Mouse (Mus musculus) MEL (cell line): ENCODE data around the gene Tpx2. TPM values are rescaled to one million over a fixed set of nuclear protein-coding genes. Genes with fewer than 3 reads are reported as not detected.

Experiments
- DNase-seq: peaks from one replicate; pipeline ENCODE4 v3.0.0; 2011; ENCODE audit warnings: low read depth, low spot score
- H3K27ac ChIP-seq: 2 replicates; pipeline ENCODE4 v1.5.1; 2012; ENCODE audit warnings: low read depth, mild to moderate bottlenecking, control low read depth, low read length, moderate library complexity; ENCODE audit not compliant: control insufficient read depth
- H3K27me3 ChIP-seq, 2 experiments: fragments of 150-350 bp in 1 of 2; sonication (generic) in 1 of 2; 2 replicates each; pipeline ENCODE4 v1.6.1; 2012; ENCODE audit warnings: low read length in 2 of 2, mild to moderate bottlenecking in 2 of 2, improper control_type of control experiment in 1 of 2, moderate library complexity in 1 of 2; ENCODE audit not compliant: insufficient read depth in 2 of 2, control insufficient read depth in 1 of 2
- H3K36me3 ChIP-seq, 2 experiments: 2 replicates each; pipeline ENCODE4 v1.6.1; 2012 to 2014; ENCODE audit warnings: low read length in 2 of 2, improper control_type of control experiment in 1 of 2, inconsistent platforms in 1 of 2, mild to moderate bottlenecking in 1 of 2; ENCODE audit not compliant: insufficient read depth in 2 of 2, control insufficient read depth in 1 of 2
- H3K4me1 ChIP-seq, 2 experiments: fragments of 150-350 bp in 1 of 2; sonication (generic) in 1 of 2; 2 replicates each; pipeline ENCODE4 v1.6.1; 2012; ENCODE audit warnings: low read length in 2 of 2, improper control_type of control experiment in 1 of 2, mild to moderate bottlenecking in 1 of 2; ENCODE audit not compliant: insufficient read depth in 2 of 2, control insufficient read depth in 1 of 2
- H3K4me3 ChIP-seq, 2 experiments: fragments of 150-350 bp in 1 of 2; sonication (generic) in 1 of 2; 2 replicates each; pipeline ENCODE4 v1.5.1; 2012; ENCODE audit warnings: low read depth in 2 of 2, low read length in 2 of 2, mild to moderate bottlenecking in 2 of 2, moderate library complexity in 2 of 2, control low read depth in 1 of 2, improper control_type of control experiment in 1 of 2; ENCODE audit not compliant: control insufficient read depth in 1 of 2, insufficient read depth in 1 of 2
- H3K79me2 ChIP-seq: 2 replicates; pipeline ENCODE4 v1.6.1; 2012; ENCODE audit warnings: mild to moderate bottlenecking, low read length, moderate library complexity; ENCODE audit not compliant: control insufficient read depth, poor library complexity, insufficient read depth
- H3K9ac ChIP-seq: 2 replicates; pipeline ENCODE4 v1.6.1; 2012; ENCODE audit warnings: low read depth, mild to moderate bottlenecking, control low read depth, low read length, moderate library complexity; ENCODE audit not compliant: control insufficient read depth, poor library complexity, severe bottlenecking
- H3K9me3 ChIP-seq: fragments of 150-350 bp; sonication (generic); replicated peaks from 2 replicates; pipeline ENCODE4 v1.6.1; 2012; ENCODE audit warnings: mild to moderate bottlenecking, low read length, improper control_type of control experiment, moderate library complexity; ENCODE audit not compliant: insufficient read depth
- CTCF ChIP-seq, 3 experiments: IDR thresholded peaks in 2 of 3; conservative IDR thresholded peaks in 1 of 3; 2 replicates each; pipeline ENCODE4 v1.5.1; 2011 to 2012; ENCODE audit warnings: low read length in 3 of 3, low read depth in 2 of 3, mild to moderate bottlenecking in 2 of 3, improper control_type of control experiment in 1 of 3, inconsistent platforms in 1 of 3, mixed read lengths in 1 of 3, moderate library complexity in 1 of 3; ENCODE audit not compliant: control insufficient read depth in 1 of 3, insufficient read depth in 1 of 3, poor library complexity in 1 of 3, severe bottlenecking in 1 of 3
- ELF1 ChIP-seq: IDR thresholded peaks from 2 replicates; pipeline ENCODE4 v1.6.1; 2014; ENCODE audit warnings: low read depth, mild to moderate bottlenecking, inconsistent platforms, low read length, improper control_type of control experiment, moderate library complexity
- EP300 ChIP-seq, 2 experiments: IDR thresholded peaks; 2 replicates each; pipeline ENCODE4 v1.6.1; 2011; ENCODE audit warnings: improper control_type of control experiment in 2 of 2, low read length in 2 of 2, low read depth in 1 of 2, mild to moderate bottlenecking in 1 of 2
- ETS1 ChIP-seq: IDR thresholded peaks from 2 replicates; pipeline ENCODE4 v1.6.1; 2012; ENCODE audit warnings: low read depth, mild to moderate bottlenecking, inconsistent platforms, low read length, improper control_type of control experiment, moderate library complexity
- GABPA ChIP-seq: IDR thresholded peaks from 2 replicates; pipeline ENCODE4 v1.6.1; 2012; ENCODE audit warnings: low read depth, mild to moderate bottlenecking, inconsistent platforms, low read length, improper control_type of control experiment, moderate library complexity
- GATA1 ChIP-seq: IDR thresholded peaks from 2 replicates; pipeline ENCODE4 v1.6.1; 2011; ENCODE audit warnings: low read depth, low read length, improper control_type of control experiment
- HCFC1 ChIP-seq: IDR thresholded peaks from 2 replicates; pipeline ENCODE4 v1.6.1; 2012; ENCODE audit warnings: low read depth, mild to moderate bottlenecking, inconsistent platforms, low read length, improper control_type of control experiment, moderate library complexity
- JUND ChIP-seq: IDR thresholded peaks from 2 replicates; pipeline ENCODE4 v1.6.1; 2011; ENCODE audit warnings: low read depth, mild to moderate bottlenecking, improper control_type of control experiment, low read length
- MAFK ChIP-seq: IDR thresholded peaks from 2 replicates; pipeline ENCODE4 v1.6.1; 2011; ENCODE audit warnings: low read depth, mild to moderate bottlenecking, low read length, improper control_type of control experiment, borderline replicate concordance
- MAX ChIP-seq: IDR thresholded peaks from 2 replicates; pipeline ENCODE4 v1.6.1; 2011; ENCODE audit warnings: low read length, improper control_type of control experiment
- MAZ ChIP-seq: IDR thresholded peaks from 2 replicates; pipeline ENCODE4 v1.6.1; 2012; ENCODE audit warnings: low read depth, mild to moderate bottlenecking, inconsistent platforms, low read length, improper control_type of control experiment
- MEF2A ChIP-seq: IDR thresholded peaks from 2 replicates; pipeline ENCODE4 v1.6.1; 2014; ENCODE audit warnings: low read depth, mild to moderate bottlenecking, inconsistent platforms, low read length, improper control_type of control experiment; ENCODE audit not compliant: poor library complexity, insufficient replicate concordance, severe bottlenecking; ENCODE audit errors: extremely low read depth
- MYB ChIP-seq: IDR thresholded peaks from 2 replicates; pipeline ENCODE4 v1.6.1; 2011; ENCODE audit warnings: mild to moderate bottlenecking, low read depth, low read length, improper control_type of control experiment
- MYC ChIP-seq: IDR thresholded peaks from 2 replicates; pipeline ENCODE4 v1.6.1; 2011; ENCODE audit warnings: low read depth, mild to moderate bottlenecking, low read length, improper control_type of control experiment, moderate library complexity
- POLR2A ChIP-seq, 2 experiments: IDR thresholded peaks; 2 replicates each; pipeline ENCODE4 v1.6.1; 2011 to 2012; ENCODE audit warnings: low read length in 2 of 2, mild to moderate bottlenecking in 2 of 2, control low read depth in 1 of 2, improper control_type of control experiment in 1 of 2, low read depth in 1 of 2, moderate library complexity in 1 of 2; ENCODE audit not compliant: control insufficient read depth in 1 of 2, insufficient read depth in 1 of 2, poor library complexity in 1 of 2
- POLR2AphosphoS2 ChIP-seq: IDR thresholded peaks from 2 replicates; pipeline ENCODE4 v1.6.1; 2011; ENCODE audit warnings: low read length, improper control_type of control experiment
- RCOR1 ChIP-seq: IDR thresholded peaks from 2 replicates; pipeline ENCODE4 v1.6.1; 2012; ENCODE audit warnings: low read depth, mild to moderate bottlenecking, inconsistent platforms, low read length, improper control_type of control experiment
- TAL1 ChIP-seq: IDR thresholded peaks from 2 replicates; pipeline ENCODE4 v1.6.1; 2012; ENCODE audit warnings: mild to moderate bottlenecking, inconsistent platforms, low read length, moderate library complexity, mixed read lengths
- TBP ChIP-seq: IDR thresholded peaks from 2 replicates; pipeline ENCODE4 v1.8.0; 2011; ENCODE audit warnings: low read depth, low read length, improper control_type of control experiment
- TCF12 ChIP-seq: IDR thresholded peaks from 2 replicates; pipeline ENCODE4 v1.6.1; 2014; ENCODE audit warnings: low read depth, mild to moderate bottlenecking, inconsistent platforms, low read length, improper control_type of control experiment, moderate library complexity
- UBTF ChIP-seq: IDR thresholded peaks from 2 replicates; pipeline ENCODE4 v1.6.1; 2012; ENCODE audit warnings: low read depth, mild to moderate bottlenecking, inconsistent platforms, low read length, improper control_type of control experiment, moderate library complexity, borderline replicate concordance; ENCODE audit not compliant: insufficient read depth
- USF1 ChIP-seq: IDR thresholded peaks from 2 replicates; pipeline ENCODE4 v1.6.1; 2014; ENCODE audit warnings: low read depth, mild to moderate bottlenecking, inconsistent platforms, low read length, improper control_type of control experiment, moderate library complexity
- USF2 ChIP-seq, 2 experiments: IDR thresholded peaks; 2 replicates each; pipeline ENCODE4 v1.6.1; 2011 to 2012; ENCODE audit warnings: improper control_type of control experiment in 2 of 2, low read length in 2 of 2, borderline replicate concordance in 1 of 2, inconsistent platforms in 1 of 2, low read depth in 1 of 2, mild to moderate bottlenecking in 1 of 2; ENCODE audit not compliant: insufficient read depth in 1 of 2
- ZC3H11A ChIP-seq: IDR thresholded peaks from 2 replicates; pipeline ENCODE4 v1.6.1; 2012; ENCODE audit warnings: low read depth, mild to moderate bottlenecking, inconsistent platforms, low read length, improper control_type of control experiment
- ZMIZ1 ChIP-seq: IDR thresholded peaks from 2 replicates; pipeline ENCODE4 v1.6.1; 2012; ENCODE audit warnings: low read depth, mild to moderate bottlenecking, inconsistent platforms, low read length, improper control_type of control experiment, moderate library complexity
- ZNF384 ChIP-seq: IDR thresholded peaks from 2 replicates; pipeline ENCODE4 v1.6.1; 2012; ENCODE audit warnings: low read depth, mild to moderate bottlenecking, inconsistent platforms, low read length, improper control_type of control experiment
- polyA plus RNA-seq, 2 experiments: library from polyadenylated mRNA; stranded (reverse) in 1 of 2; unstranded in 1 of 2; fragments of >175 nt in 1 of 2; fragments of >200 nt in 1 of 2; gene quantifications; 2 replicates each; pipeline versions ENCODE4 v1.2.1 to v1.2.4; 2012; ENCODE audit warnings: low replicate concordance in 2 of 2, low read depth in 1 of 2; ENCODE audit not compliant: insufficient read length in 2 of 2, insufficient read depth in 1 of 2, missing spikeins in 1 of 2
- total RNA-seq: library from RNA; depleted of rRNA; stranded (reverse); fragments of 300-350 nt; gene quantifications from 2 replicates; pipeline ENCODE4 v1.2.3, GENCODE M21; 2012

The Tpx2 gene
- total and polyA plus RNA-seq, 3 experiments = 59.3 to 131 TPM; not detected in 1

DNA sequence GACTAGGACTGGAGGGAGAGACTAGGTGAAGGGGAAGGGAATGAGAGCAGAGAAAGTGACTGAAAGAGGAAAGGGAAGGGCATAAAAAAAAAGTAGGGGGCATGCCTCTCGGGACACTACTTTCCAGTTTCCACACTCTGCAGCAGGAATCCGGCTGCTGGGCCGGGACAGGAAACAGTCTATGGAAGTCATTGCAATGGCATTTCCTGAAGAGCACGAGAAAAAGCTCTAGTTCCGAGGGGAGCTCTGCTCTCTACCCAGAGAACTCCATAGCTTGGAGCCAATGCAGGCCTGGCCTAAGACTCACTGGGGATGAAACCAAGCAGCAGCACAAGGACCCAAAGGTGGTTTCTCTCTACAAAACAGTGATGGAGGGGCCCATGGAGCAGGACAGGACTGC is 26.7 kb upstream of the Tpx2 start:
- no peaks in the 10 kb centered on the region for H3K79me2 ChIP-seq
- no peak overlapping the region for H3K9ac ChIP-seq
- DNase-seq = no peak
- no peak overlapping the region for H3K4me3 ChIP-seq
- TF ChIP-seq ELF1 (no peak), TAL1 (no peak), USF2 (IDR thresholded peaks at IDR 0.05; ENCODE audit: borderline replicate concordance in 1 of 2, insufficient read depth in 1 of 2, low read depth in 1 of 2, low read length in 2 of 2) (no peak), ETS1 (no peak), ZC3H11A (no peak), EP300 (IDR thresholded peaks at IDR 0.05; ENCODE audit: low read depth in 1 of 2, low read length in 2 of 2) (no peak), MAZ (no peak), ZNF384 (no peak), MYB (no peak), MEF2A (no peak), MYC (no peak), POLR2AphosphoS2 (no peak)
- H3K4me1 ChIP-seq = peaks cover 10 to 46% of the 10 kb centered on the region in 2 experiments
- peaks cover 0 to 43% of the 10 kb centered on the region in 2 experiments; a peak in 2 of 4 replicates for H3K36me3 ChIP-seq
- H3K27me3 ChIP-seq = no peaks in the 10 kb centered on the region
- H3K27ac ChIP-seq = no peak overlapping the region
- H3K9me3 ChIP-seq = no peaks in the 10 kb centered on the region

DNA sequence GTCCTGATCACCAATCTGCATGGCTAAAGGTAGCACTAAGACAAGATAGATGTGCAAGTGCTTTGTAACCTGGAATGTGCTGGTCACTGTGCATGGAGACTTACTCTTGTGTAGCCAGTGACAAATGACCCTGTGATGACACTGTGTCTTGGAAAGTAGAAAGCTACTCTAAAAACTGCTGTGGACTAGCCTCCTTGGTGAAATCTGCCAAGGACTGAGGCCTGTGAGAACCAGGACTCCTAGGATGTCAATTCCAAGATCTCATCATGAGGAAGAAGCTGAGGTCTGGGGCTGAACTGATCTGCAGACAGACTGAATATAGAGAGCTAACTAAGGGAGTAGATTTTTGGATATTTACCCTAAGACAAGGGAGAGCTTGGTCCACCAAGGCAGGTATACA is 26.2 kb upstream of the Tpx2 start:
- Histone ChIP-seq H3K79me2 (no peaks in the 10 kb centered on the region), H3K9me3 (no peaks in the 10 kb centered on the region), H3K9ac (no peak overlapping the region), H3K36me3 (peaks cover 0 to 39% of the 10 kb centered on the region in 2 experiments; a peak in 2 of 4 replicates), H3K4me1 (peaks cover 10 to 40% of the 10 kb centered on the region in 2 experiments), H3K27ac (no peak overlapping the region)
- no peak for DNase-seq
- TF ChIP-seq MYB (no peak), GABPA (no peak), USF1 (no peak), MAX (no peak), JUND (no peak), ZNF384 (no peak), TBP (no peak), UBTF (no peak), HCFC1 (no peak), POLR2A (IDR thresholded peaks at IDR 0.05; ENCODE audit: control insufficient read depth in 1 of 2, insufficient read depth in 1 of 2, low read depth in 1 of 2, low read length in 2 of 2, poor library complexity in 1 of 2) (no peak), GATA1 (no peak), RCOR1 (no peak), USF2 (IDR thresholded peaks at IDR 0.05; ENCODE audit: borderline replicate concordance in 1 of 2, insufficient read depth in 1 of 2, low read depth in 1 of 2, low read length in 2 of 2) (no peak), POLR2AphosphoS2 (no peak), ETS1 (no peak), ZMIZ1 (no peak), MAFK (no peak), ZC3H11A (no peak), CTCF (IDR thresholded peaks at IDR 0.05 in 2 of 3, conservative IDR thresholded peaks at IDR 0.05 in 1 of 3; ENCODE audit: control insufficient read depth in 1 of 3, insufficient read depth in 1 of 3, low read depth in 2 of 3, low read length in 3 of 3, poor library complexity in 1 of 3, severe bottlenecking in 1 of 3) (no peak), TCF12 (no peak)
- TF ChIP-seq, all 39 proteins: peak for 0
- H3K27me3 ChIP-seq = no peaks in the 10 kb centered on the region
- H3K4me3 ChIP-seq = no peak overlapping the region
